Mouse (Mus musculus): ENCODE results near the gene Wbp2.

- TF ChIP-seq GATA1 (IDR thresholded peaks at IDR 0.05; ENCODE audit: low read length) (no peak), TAL1 (IDR thresholded peaks at IDR 0.05; ENCODE audit: low read length) (no peak)
Observed at GRCm38 (mm10) chr11:116103572-116103971, 16.8 kb upstream of the Wbp2 start.

Data from erythroblast, embryonic 14.5 days (primary cell).